Mouse (Mus musculus) myocyte (in vitro differentiated cells): ENCODE measurements around the gene Cbx4. TPM values are rescaled to one million over a fixed set of nuclear protein-coding genes. Genes with fewer than 3 reads are reported as not detected.

ENCODE experiments used
- H3K27me3 ChIP-seq: one replicate; pipeline ENCODE4 v1.6.1; 2011; ENCODE audit not compliant: control insufficient read depth, insufficient read depth, insufficient read length
- H3K36me3 ChIP-seq: one replicate; pipeline ENCODE4 v1.6.1; 2011; ENCODE audit not compliant: control insufficient read depth, insufficient read depth
- H3K4me2 ChIP-seq: one replicate; pipeline ENCODE4 v1.6.1; 2011; ENCODE audit warnings: low read depth, control low read depth
- H3K4me3 ChIP-seq: one replicate; pipeline ENCODE4 v1.5.1; 2011; ENCODE audit warnings: mild to moderate bottlenecking, control low read depth, moderate library complexity
- H3K79me2 ChIP-seq: one replicate; pipeline ENCODE4 v1.6.1; 2011; ENCODE audit not compliant: control insufficient read depth, insufficient read depth
- H3ac ChIP-seq: one replicate; pipeline ENCODE4 v1.6.1; 2011; ENCODE audit not compliant: control insufficient read depth, insufficient read length
- CEBPB ChIP-seq: IDR thresholded peaks from 2 replicates; pipeline ENCODE4 v1.6.1; 2011; ENCODE audit warnings: mild to moderate bottlenecking, moderate library complexity; ENCODE audit not compliant: poor library complexity, insufficient read depth, severe bottlenecking
- E2F4 ChIP-seq: IDR thresholded peaks from one replicate; pipeline ENCODE4 v1.6.1; 2011; ENCODE audit warnings: mild to moderate bottlenecking, control low read depth, moderate library complexity; ENCODE audit not compliant: insufficient read depth
- MAX ChIP-seq: IDR thresholded peaks from one replicate; pipeline ENCODE4 v1.6.1; 2011; ENCODE audit warnings: low read depth, mild to moderate bottlenecking, control low read depth
- MYOD1 ChIP-seq, 3 experiments: IDR thresholded peaks; one replicate each; pipeline ENCODE4 v1.6.1; 2011; ENCODE audit warnings: control low read depth in 2 of 3, low read depth in 2 of 3, mild to moderate bottlenecking in 2 of 3, moderate library complexity in 1 of 3; ENCODE audit not compliant: insufficient read length in 2 of 3, control insufficient read depth in 1 of 3
- MYOG ChIP-seq, 3 experiments: IDR thresholded peaks; one replicate each; pipeline ENCODE4 v1.6.1; 2011; ENCODE audit warnings: control low read depth in 2 of 3, low read depth in 2 of 3, mild to moderate bottlenecking in 2 of 3; ENCODE audit not compliant: insufficient read length in 2 of 3, control insufficient read depth in 1 of 3, insufficient read depth in 1 of 3
- POLR2A ChIP-seq: IDR thresholded peaks from one replicate; pipeline ENCODE4 v1.6.1; 2011; ENCODE audit warnings: low read depth, mild to moderate bottlenecking, control low read depth, moderate library complexity; ENCODE audit not compliant: insufficient read length
- POLR2AphosphoS2 ChIP-seq: IDR thresholded peaks from one replicate; pipeline ENCODE4 v1.6.1; 2011; ENCODE audit warnings: low read depth, control low read depth; ENCODE audit not compliant: insufficient read length
- REST ChIP-seq: IDR thresholded peaks from one replicate; pipeline ENCODE4 v1.6.1; 2011; ENCODE audit warnings: mild to moderate bottlenecking, control low read depth, moderate library complexity; ENCODE audit not compliant: insufficient read depth, insufficient read length
- SRF ChIP-seq: IDR thresholded peaks from one replicate; pipeline ENCODE4 v1.6.1; 2011; ENCODE audit warnings: low read depth; ENCODE audit not compliant: control insufficient read depth, insufficient read length
- TCF12 ChIP-seq: IDR thresholded peaks from one replicate; pipeline ENCODE4 v1.6.1; 2011; ENCODE audit warnings: mild to moderate bottlenecking, control low read depth; ENCODE audit not compliant: poor library complexity, insufficient read depth, severe bottlenecking
- TCF3 ChIP-seq: IDR thresholded peaks from one replicate; pipeline ENCODE4 v1.6.1; 2011; ENCODE audit warnings: low read depth, control low read depth; ENCODE audit not compliant: insufficient read length
- USF1 ChIP-seq: IDR thresholded peaks from one replicate; pipeline ENCODE4 v1.6.1; 2011; ENCODE audit warnings: low read depth, mild to moderate bottlenecking, control low read depth, moderate library complexity
- polyA plus RNA-seq: library from polyadenylated mRNA; unstranded; fragments of >200 nt; fragmentation: generic; extraction: Trizol; gene quantifications from one replicate; pipeline ENCODE4 v1.2.1, GENCODE M21; 2012; ENCODE audit warnings: missing spikeins

The Cbx4 gene
- polyA plus RNA-seq, 1 experiment = 29.9 TPM

DNA sequence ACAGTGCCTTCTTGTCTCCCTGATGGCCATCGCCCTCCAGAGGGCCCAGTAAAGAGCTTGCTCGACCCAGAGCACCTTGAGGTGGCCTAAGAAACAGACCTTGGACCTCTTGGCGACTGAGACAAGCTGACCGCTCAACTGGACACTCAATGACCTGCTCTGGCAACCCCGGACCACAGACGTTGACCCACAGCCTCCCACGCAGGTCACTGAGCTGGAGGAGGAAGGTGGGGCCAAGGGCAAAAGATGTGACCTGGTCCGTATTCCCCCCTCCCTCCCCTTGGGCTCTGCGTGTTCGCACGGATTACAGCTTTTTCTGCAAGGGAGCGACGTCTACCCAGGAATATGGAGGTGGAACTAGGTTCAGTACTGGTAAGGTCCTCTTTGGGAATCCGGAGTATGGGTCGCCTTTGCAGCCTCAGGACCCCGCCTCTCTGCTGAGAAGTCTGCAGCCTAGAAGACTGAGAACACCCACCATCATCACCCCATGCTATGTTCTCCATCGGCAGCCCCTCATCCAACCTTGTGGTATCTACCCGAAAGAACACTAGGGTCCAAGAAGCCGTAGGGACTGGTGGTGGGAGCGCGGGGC, 50.8 kb downstream of the Cbx4 start:
- no peak overlapping the region for H3K4me3 ChIP-seq
- no peak overlapping the region for H3K4me2 ChIP-seq
- peaks cover 10% of the 10 kb centered on the region for H3K79me2 ChIP-seq
- H3K36me3 ChIP-seq = peaks cover 4% of the 10 kb centered on the region
- H3ac ChIP-seq = no peak overlapping the region
- TF ChIP-seq E2F4 (no peak), MAX (no peak), USF1 (no peak), POLR2A (no peak), SRF (no peak), POLR2AphosphoS2 (no peak), CEBPB (no peak), REST (no peak), TCF3 (no peak), MYOG (IDR thresholded peaks at IDR 0.05; ENCODE audit: control insufficient read depth in 1 of 3, insufficient read depth in 1 of 3, insufficient read length in 2 of 3, low read depth in 2 of 3) (no peak), MYOD1 (IDR thresholded peaks at IDR 0.05; ENCODE audit: control insufficient read depth in 1 of 3, insufficient read length in 2 of 3, low read depth in 2 of 3) (no peak), TCF12 (no peak)
- H3K27me3 ChIP-seq = no peaks in the 10 kb centered on the region

DNA sequence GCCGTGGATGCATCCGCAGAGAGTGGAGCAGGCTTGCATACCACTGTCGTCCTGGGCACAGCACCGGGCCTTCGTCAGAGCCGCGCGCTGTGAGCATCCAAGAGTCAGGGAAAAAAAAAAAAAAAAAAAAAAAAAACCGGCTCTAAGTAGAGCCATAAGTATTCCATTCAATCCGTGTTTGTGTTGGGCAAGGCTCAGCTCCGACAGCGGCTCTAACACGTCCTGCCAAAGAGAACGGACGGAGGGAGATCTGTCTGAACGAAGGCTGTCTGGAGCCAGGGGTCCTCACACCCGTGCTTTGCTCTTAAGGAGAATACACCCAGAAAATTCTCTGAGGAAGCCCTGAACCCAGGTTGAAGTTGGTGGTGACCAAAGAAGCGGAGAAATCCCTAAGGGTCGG, 51.4 kb downstream of the Cbx4 start:
- no peaks in the 10 kb centered on the region for H3K27me3 ChIP-seq

DNA sequence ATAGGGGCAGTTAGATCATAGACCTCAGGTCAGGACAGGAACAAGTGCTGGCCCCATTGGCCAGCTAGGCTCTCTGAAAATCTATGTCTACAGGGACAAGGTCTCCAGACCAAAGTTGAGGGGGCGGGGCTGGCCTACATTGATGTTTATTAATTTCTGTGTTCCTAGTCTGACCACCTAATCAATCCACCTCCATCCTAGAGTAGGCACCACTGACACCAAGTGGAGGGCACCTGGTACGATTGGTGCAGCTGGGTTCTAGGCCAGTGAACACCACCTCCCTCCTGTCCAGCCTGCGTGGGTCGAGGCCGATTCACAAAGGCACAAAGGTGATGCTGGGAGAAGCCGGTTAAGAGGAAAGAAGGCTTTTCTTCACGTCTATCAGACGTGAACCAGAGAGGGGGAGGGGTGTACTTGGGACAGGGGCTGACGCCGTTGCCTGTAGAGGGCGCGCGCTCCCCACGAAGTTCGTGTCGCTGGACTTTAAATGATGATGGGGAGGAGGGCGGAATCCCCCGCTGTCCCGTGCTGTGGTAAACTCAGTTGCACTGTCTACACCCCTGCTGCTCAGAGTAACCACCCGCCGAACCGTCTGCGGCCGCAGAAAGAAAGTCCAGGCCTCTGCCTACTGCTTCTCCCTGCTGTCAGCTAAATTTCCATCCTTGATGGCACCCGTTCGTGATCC, 52.0 kb downstream of the Cbx4 start:
- H3K36me3 ChIP-seq = peaks cover 5% of the 10 kb centered on the region
- no peak overlapping the region for H3ac ChIP-seq
- TF ChIP-seq SRF (no peak), USF1 (no peak), POLR2A (no peak), E2F4 (no peak), TCF3 (no peak), MAX (no peak), MYOD1 (IDR thresholded peaks at IDR 0.05; ENCODE audit: control insufficient read depth in 1 of 3, insufficient read length in 2 of 3, low read depth in 2 of 3) (no peak)
- no peak overlapping the region for H3K4me3 ChIP-seq
- peaks cover 3% of the 10 kb centered on the region for H3K79me2 ChIP-seq
- H3K27me3 ChIP-seq = no peaks in the 10 kb centered on the region
- H3K4me2 ChIP-seq = peak overlapping the region; percentile 61

More for the DNA sequence above, 51.4 kb downstream of the Cbx4 start:
- H3K4me2 ChIP-seq = peak overlapping the region; percentile 61
- H3K36me3 ChIP-seq = peaks cover 5% of the 10 kb centered on the region
- H3K79me2 ChIP-seq = peaks cover 5% of the 10 kb centered on the region
- H3ac ChIP-seq = no peak overlapping the region
- H3K4me3 ChIP-seq = no peak overlapping the region
- TF ChIP-seq TCF12 (no peak), MAX (no peak), SRF (no peak), CEBPB (no peak), POLR2AphosphoS2 (no peak)

Other genes starting within 250 kb of the Cbx4 start
- gene Rbfox3, start 174.6 kb downstream of the Cbx4 start, polyA plus RNA-seq = not detected
- gene Enpp7, start 98.0 kb downstream of the Cbx4 start, polyA plus RNA-seq = not detected
- 10.2 TPM for gene Cbx2, start 63.3 kb downstream of the Cbx4 start, polyA plus RNA-seq
- 4.9 TPM for gene Cbx8, start 45.3 kb downstream of the Cbx4 start, polyA plus RNA-seq
- gene Tbc1d16, start 142.3 kb upstream of the Cbx4 start, polyA plus RNA-seq = 8.5 TPM
- gene Ccdc40, start 142.4 kb upstream of the Cbx4 start, polyA plus RNA-seq = 0.07 TPM
- gene Gaa, start 181.7 kb upstream of the Cbx4 start, polyA plus RNA-seq = 86.4 TPM
- 247 TPM for gene Eif4a3, start 213.9 kb upstream of the Cbx4 start, polyA plus RNA-seq
- 1.1 TPM for gene Card14, start 221.5 kb upstream of the Cbx4 start, polyA plus RNA-seq